Mouse (Mus musculus) liver, embryonic 12.5 days (tissue): ENCODE results near the gene Scube3. TPM values are rescaled to one million over a fixed set of nuclear protein-coding genes. Genes with fewer than 3 reads are reported as not detected.
A peak's percentile ranks its signal among the peaks of the same experiment; 100 is the strongest.

Experiments used
- ATAC-seq: fragments of 200-750 bp; cut with Nextera tagmentation; 2 replicates; pipeline ENCODE4 v1.8.0; 2017; ENCODE audit warnings: moderate number of reproducible peaks, mild to moderate bottlenecking, moderate library complexity
- H3K27ac ChIP-seq: fragments of 300-500 bp; sonication (generic); 2 replicates; pipeline ENCODE4 v1.5.1; 2016; ENCODE audit warnings: mild to moderate bottlenecking
- H3K27me3 ChIP-seq: fragments of 300-500 bp; sonication (generic); replicated peaks from 2 replicates; pipeline ENCODE4 v1.6.1; 2016; ENCODE audit warnings: mild to moderate bottlenecking, moderate library complexity
- H3K36me3 ChIP-seq: fragments of 300-500 bp; sonication (generic); 2 replicates; pipeline ENCODE4 v1.6.1; 2016; ENCODE audit warnings: mild to moderate bottlenecking, moderate library complexity
- H3K4me1 ChIP-seq: fragments of 300-500 bp; sonication (generic); 2 replicates; pipeline ENCODE4 v1.6.1; 2016
- H3K4me2 ChIP-seq: fragments of 300-500 bp; sonication (generic); 2 replicates; pipeline ENCODE4 v1.6.1; 2016; ENCODE audit warnings: mild to moderate bottlenecking, moderate library complexity
- H3K4me3 ChIP-seq: fragments of 300-500 bp; sonication (generic); 2 replicates; pipeline ENCODE4 v1.5.1; 2016; ENCODE audit warnings: mild to moderate bottlenecking, moderate library complexity
- H3K9ac ChIP-seq: fragments of 300-500 bp; sonication (generic); 2 replicates; pipeline ENCODE4 v1.6.1; 2016; ENCODE audit warnings: mild to moderate bottlenecking, moderate library complexity
- H3K9me3 ChIP-seq: fragments of 300-500 bp; sonication (generic); replicated peaks from 2 replicates; pipeline ENCODE4 v1.6.1; 2016; ENCODE audit warnings: mild to moderate bottlenecking, moderate library complexity
- WGBS: fragments of 180-500 bp; shearing (Covaris S2); methylation state at CpG from one replicate; pipeline ENCODE4 v1.1.7; 2016; ENCODE audit not compliant: insufficient replicate concordance; 5-methylcytosine and 5-hydroxymethylcytosine counted together
- polyA plus RNA-seq: library from polyadenylated mRNA; unstranded; fragments of >200 nt; fragmentation: Nextera tagmentation; extraction: Ambion mirVana; gene quantifications from 2 replicates; pipeline ENCODE4 v1.2.1, GENCODE M21; 2016

Scube3 gene
- polyA plus RNA-seq, 1 experiment from 2014 or later, result 0.91 TPM

- Histone ChIP-seq H3K9ac (no peak overlapping the region), H3K36me3 (peaks cover 5% of the 10 kb centered on the region), H3K27me3 (no peaks in the 10 kb centered on the region), H3K4me1 (peaks cover 52% of the 10 kb centered on the region), H3K27ac (no peak overlapping the region), H3K4me3 (no peak overlapping the region), H3K9me3 (no peaks in the 10 kb centered on the region), H3K4me2 (peak overlapping the region; percentile 2; the same call in 1 of the 2 replicates)
- peak; percentile 42; the same call in 1 of the 2 replicates for ATAC-seq
- 56% methylated on average over 7 of the region's 7 CpGs for WGBS
These were observed 43.2 kb downstream of the Scube3 start for GRCm38 (mm10) chr17:28184971-28185638.

DNA sequence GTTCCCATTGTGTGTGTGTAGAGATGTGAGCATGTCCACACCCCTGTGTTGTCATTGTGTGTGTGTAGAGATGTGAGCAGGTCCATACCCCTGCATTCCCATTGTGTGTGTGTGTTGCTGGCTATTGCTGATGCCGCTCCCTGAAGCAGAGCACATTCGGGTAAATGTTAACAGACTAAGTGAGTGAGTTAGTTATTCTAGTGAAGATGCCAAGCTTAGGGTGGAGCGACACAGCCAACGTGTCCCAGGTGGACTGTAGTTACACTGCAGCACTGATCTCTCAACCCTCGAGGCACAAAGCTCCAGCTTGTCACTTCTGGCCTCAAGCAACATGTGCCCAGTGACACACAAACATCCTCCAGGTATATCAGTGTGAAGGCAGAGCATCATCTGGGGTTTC, 46.4 kb downstream of the Scube3 start:
- no peak for ATAC-seq
- no peak overlapping the region for H3K4me2 ChIP-seq
- 68% methylated on average over 5 of the region's 5 CpGs for WGBS
- H3K9me3 ChIP-seq, result no peaks in the 10 kb centered on the region
- H3K4me3 ChIP-seq, result no peak overlapping the region
- no peak overlapping the region for H3K27ac ChIP-seq
- H3K4me1 ChIP-seq, result peaks cover 23% of the 10 kb centered on the region
- H3K36me3 ChIP-seq, result peaks cover 18% of the 10 kb centered on the region
- H3K9ac ChIP-seq, result no peak overlapping the region
- H3K27me3 ChIP-seq, result no peaks in the 10 kb centered on the region

DNA sequence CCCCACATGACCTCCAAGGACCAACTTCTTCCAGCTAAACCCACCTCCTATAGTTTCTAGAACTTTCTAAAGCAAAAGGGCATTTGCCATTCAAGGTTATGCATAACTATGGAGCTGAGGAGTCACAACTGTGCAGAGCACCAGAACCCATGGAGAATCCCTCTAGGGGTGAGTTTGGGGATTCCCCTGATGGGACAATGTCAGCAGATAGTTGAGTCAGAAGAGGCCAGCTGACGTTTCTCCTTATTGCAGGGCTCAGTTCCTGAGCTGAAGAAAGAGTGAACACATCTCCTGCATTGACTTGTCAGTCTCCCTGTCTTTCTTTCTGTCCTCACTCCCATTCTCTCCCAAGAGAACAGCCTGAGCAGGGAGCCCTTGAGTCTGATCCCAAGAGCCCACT, 50.8 kb downstream of the Scube3 start:
- Histone ChIP-seq H3K4me3 (no peak overlapping the region), H3K4me1 (no peaks in the 10 kb centered on the region; the same call in 1 of the 2 replicates), H3K9ac (no peak overlapping the region), H3K9me3 (no peaks in the 10 kb centered on the region), H3K36me3 (peaks cover 47% of the 10 kb centered on the region), H3K27ac (no peak overlapping the region), H3K27me3 (no peaks in the 10 kb centered on the region), H3K4me2 (no peak overlapping the region)
- WGBS, result 46% methylated on average over 1 of the region's 1 CpGs
- ATAC-seq, result no peak

DNA sequence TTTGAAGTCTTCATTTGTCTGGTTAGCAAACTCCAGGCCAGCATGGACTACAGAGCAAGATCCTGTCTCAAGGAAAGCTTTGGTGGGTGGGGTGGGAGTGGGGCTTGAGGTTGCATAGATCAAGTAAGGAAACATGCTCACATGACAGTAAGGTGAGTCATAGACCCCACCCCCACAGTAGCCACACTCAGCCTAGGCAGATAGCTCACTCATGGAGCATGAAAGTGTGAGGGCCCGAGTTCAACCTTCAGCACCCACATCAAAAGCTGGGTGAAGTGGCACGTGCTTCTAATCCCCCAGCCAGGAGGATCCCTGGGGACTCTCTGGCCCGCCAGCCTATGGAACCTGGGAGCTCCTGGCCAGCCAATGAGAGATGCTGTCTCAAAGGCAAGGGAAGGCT, 51.6 kb downstream of the Scube3 start:
- no peak overlapping the region for H3K4me2 ChIP-seq
- no peak overlapping the region for H3K9ac ChIP-seq
- H3K4me1 ChIP-seq, result no peaks in the 10 kb centered on the region; the same call in 1 of the 2 replicates
- H3K4me3 ChIP-seq, result no peak overlapping the region
- no peaks in the 10 kb centered on the region for H3K27me3 ChIP-seq
- peaks cover 54% of the 10 kb centered on the region for H3K36me3 ChIP-seq
- ATAC-seq, result no peak
- WGBS, result 70% methylated on average over 3 of the region's 3 CpGs
- no peaks in the 10 kb centered on the region for H3K9me3 ChIP-seq
- H3K27ac ChIP-seq, result no peak overlapping the region

GRCm38 (mm10) chr17:28195033-28195432, 53.1 kb downstream of the Scube3 start:
- WGBS, result 78% methylated on average over 10 of the region's 10 CpGs
- no peaks in the 10 kb centered on the region; the same call in 1 of the 2 replicates for H3K4me1 ChIP-seq

GRCm38 (mm10) chr17:28197646-28198045, 55.7 kb downstream of the Scube3 start:
- Histone ChIP-seq H3K4me3 (no peak overlapping the region), H3K4me1 (no peaks in the 10 kb centered on the region; the same call in 1 of the 2 replicates), H3K36me3 (peaks cover 67% of the 10 kb centered on the region), H3K27me3 (no peaks in the 10 kb centered on the region), H3K27ac (no peak overlapping the region), H3K4me2 (no peak overlapping the region), H3K9me3 (no peaks in the 10 kb centered on the region), H3K9ac (no peak overlapping the region)
- no peak for ATAC-seq
- WGBS, result 74% methylated on average over 18 of the region's 18 CpGs

More at GRCm38 (mm10) chr17:28195033-28195432, 53.1 kb downstream of the Scube3 start:
- Histone ChIP-seq H3K9me3 (no peaks in the 10 kb centered on the region), H3K27ac (no peak overlapping the region), H3K27me3 (no peaks in the 10 kb centered on the region), H3K4me2 (no peak overlapping the region), H3K36me3 (peaks cover 54% of the 10 kb centered on the region), H3K9ac (no peak overlapping the region), H3K4me3 (no peak overlapping the region)
- ATAC-seq, result no peak

DNA sequence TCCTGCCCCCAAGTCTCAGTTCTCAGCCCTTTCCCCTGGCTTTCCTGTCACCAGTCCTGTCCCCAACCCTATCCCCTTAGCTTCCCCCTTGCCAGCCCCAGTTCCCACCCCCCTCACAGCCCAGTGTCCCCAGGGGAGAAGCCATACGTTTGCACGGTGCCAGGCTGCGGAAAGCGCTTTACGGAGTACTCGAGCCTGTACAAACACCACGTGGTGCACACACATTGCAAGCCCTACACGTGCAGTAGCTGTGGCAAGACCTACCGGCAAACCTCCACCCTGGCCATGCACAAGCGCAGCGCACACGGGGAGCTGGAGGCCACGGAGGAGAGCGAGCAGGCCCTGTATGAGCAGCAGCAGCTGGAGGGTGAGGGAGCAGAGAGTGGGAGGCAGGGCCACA, 60.0 kb downstream of the Scube3 start:
- no peaks in the 10 kb centered on the region for H3K9me3 ChIP-seq
- no peak overlapping the region for H3K4me3 ChIP-seq
- no peaks in the 10 kb centered on the region for H3K27me3 ChIP-seq
- peaks cover 49% of the 10 kb centered on the region for H3K36me3 ChIP-seq
- H3K27ac ChIP-seq, result no peak overlapping the region
- 77% methylated on average over 14 of the region's 14 CpGs for WGBS
- no peak overlapping the region for H3K4me2 ChIP-seq
- ATAC-seq, result no peak
- peaks cover 5% of the 10 kb centered on the region for H3K4me1 ChIP-seq
- no peak overlapping the region for H3K9ac ChIP-seq

DNA sequence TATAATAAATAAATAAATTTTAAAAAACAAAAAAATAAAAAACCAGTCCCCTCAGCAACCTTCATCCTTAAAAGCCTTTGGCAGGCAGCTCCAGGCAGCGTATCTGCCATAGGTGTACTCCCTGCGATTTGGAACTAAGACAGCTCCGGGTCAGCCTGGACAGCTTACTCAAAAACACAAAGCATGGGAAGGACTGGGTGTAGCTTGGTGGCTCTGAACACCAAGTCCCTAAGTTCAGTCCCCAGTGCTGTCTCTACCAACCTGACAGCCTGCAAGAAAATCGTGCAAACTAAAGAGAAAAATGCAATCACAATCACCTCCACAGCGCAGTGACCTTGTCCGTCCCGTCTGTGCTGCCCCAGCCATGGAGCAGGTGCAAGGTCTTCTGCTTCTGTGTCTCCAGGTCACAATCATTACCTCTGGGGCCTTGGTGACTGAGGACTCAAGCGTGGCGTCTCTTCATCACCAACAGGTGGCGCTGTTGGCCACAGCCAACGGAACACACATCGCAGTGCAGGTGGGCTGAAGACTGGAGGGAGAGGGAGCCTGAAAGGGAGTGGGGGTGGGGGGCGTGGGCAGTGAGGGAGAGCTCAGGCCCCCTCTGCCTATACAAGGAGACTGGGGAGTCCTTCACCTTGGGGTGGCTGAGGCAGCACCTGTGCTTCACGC, 62.2 kb downstream of the Scube3 start:
- Histone ChIP-seq H3K4me1 (peaks cover 27% of the 10 kb centered on the region), H3K4me3 (no peak overlapping the region), H3K27me3 (no peaks in the 10 kb centered on the region), H3K4me2 (no peak overlapping the region), H3K9ac (no peak overlapping the region), H3K36me3 (peaks cover 36% of the 10 kb centered on the region), H3K9me3 (no peaks in the 10 kb centered on the region), H3K27ac (no peak overlapping the region)
- no peak for ATAC-seq
- 32% methylated on average over 14 of the region's 14 CpGs for WGBS

DNA sequence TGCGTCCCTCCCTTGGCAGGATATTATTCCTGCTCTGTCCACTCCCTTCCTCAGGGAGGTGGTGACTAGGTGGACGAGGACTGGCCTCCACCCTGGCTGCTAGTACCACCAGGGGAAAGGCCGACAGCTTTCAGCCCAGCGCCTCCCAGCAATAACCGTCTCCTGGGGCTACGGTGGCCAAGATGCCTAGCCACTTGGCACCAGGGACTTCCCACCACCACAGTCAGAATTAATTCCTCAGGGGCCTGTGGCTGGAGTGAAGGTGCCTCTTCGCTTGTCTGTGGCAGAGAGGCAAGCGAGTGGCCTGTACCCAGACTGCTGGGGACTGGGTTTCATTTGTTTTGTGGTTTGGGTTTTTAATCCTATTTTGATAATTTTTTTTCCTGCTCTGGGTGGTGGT, 63.5 kb downstream of the Scube3 start:
- Histone ChIP-seq H3K27ac (no peak overlapping the region), H3K36me3 (peaks cover 31% of the 10 kb centered on the region), H3K4me1 (peaks cover 34% of the 10 kb centered on the region), H3K4me3 (no peak overlapping the region), H3K4me2 (no peak overlapping the region), H3K27me3 (no peaks in the 10 kb centered on the region), H3K9ac (no peak overlapping the region), H3K9me3 (no peaks in the 10 kb centered on the region)
- ATAC-seq, result no peak
- 72% methylated on average over 8 of the region's 8 CpGs for WGBS

DNA sequence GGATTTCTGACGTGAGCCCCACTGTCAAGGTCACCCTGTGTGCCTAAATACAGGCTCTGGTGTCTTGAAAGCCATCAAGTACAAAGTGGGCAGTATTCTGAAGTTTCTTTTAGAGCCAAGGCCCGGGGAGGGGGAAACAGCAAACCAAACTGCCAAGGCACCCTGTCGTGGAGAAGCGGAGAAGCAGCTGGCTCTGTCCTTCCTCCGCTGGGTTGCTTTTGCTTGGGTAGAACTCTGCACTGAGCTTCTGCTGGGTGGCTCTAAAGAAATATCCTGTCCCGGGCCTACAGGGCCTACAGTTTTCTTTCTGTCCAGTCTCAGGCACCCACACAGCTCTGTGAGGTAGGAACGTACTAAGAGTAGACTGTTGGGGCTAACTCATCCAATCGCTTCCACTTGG, 65.2 kb downstream of the Scube3 start:
- H3K9me3 ChIP-seq, result no peaks in the 10 kb centered on the region
- H3K27ac ChIP-seq, result peak overlapping the region; percentile 78
- 42% methylated on average over 8 of the region's 8 CpGs for WGBS
- H3K9ac ChIP-seq, result peak overlapping the region; percentile 72
- H3K4me1 ChIP-seq, result peaks cover 50% of the 10 kb centered on the region
- H3K27me3 ChIP-seq, result no peaks in the 10 kb centered on the region
- H3K4me2 ChIP-seq, result peak overlapping the region; percentile 82
- ATAC-seq, result no peak
- H3K4me3 ChIP-seq, result peak overlapping the region; percentile 62
- H3K36me3 ChIP-seq, result peaks cover 15% of the 10 kb centered on the region

GRCm38 (mm10) chr17:28207591-28208313, 65.8 kb downstream of the Scube3 start, which contains the start of gene Def6:
Gene Def6 (plus strand): TSS chr17:28207778.
- peak; percentile 75 for ATAC-seq
- no peaks in the 10 kb centered on the region for H3K9me3 ChIP-seq
- peak within 1 kb of the TSS; percentile 78 for H3K27ac ChIP-seq
- peak within 1 kb of the TSS; percentile 62 for H3K4me3 ChIP-seq
- 3% methylated on average over 26 of the region's 26 CpGs for WGBS
- peaks cover 57% of the 10 kb centered on the region for H3K4me1 ChIP-seq
- no peaks in the 10 kb centered on the region for H3K27me3 ChIP-seq
- H3K36me3 ChIP-seq, result peaks cover 9% of the 10 kb centered on the region
- peak within 1 kb of the TSS; percentile 72 for H3K9ac ChIP-seq
- H3K4me2 ChIP-seq, result peak within 1 kb of the TSS; percentile 82

DNA sequence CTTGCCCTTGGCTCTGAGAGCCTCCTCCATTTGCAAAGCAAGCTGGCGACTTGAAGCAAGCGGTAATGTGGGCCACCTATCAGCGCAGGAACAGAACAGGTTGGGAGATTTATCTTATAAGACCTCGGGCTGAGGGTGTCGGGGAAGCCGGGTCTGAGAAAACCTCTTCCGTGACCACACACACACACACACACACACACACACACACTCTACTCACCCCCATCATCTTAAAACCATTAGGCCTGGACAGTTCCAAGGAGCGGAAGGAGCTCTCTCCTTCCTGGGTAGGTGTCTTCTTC, 66.3 kb downstream of the Scube3 start:
- Histone ChIP-seq H3K9me3 (no peaks in the 10 kb centered on the region), H3K4me1 (peaks cover 62% of the 10 kb centered on the region), H3K27ac (peak overlapping the region; percentile 78), H3K4me3 (peak overlapping the region; percentile 62), H3K4me2 (peak overlapping the region; percentile 82), H3K9ac (peak overlapping the region; percentile 72), H3K36me3 (peaks cover 5% of the 10 kb centered on the region; the same call in 1 of the 2 replicates), H3K27me3 (no peaks in the 10 kb centered on the region)
- WGBS, result 17% methylated on average over 8 of the region's 8 CpGs
- peak; percentile 4; the same call in 1 of the 2 replicates for ATAC-seq
